22 mouse cellular contexts compared by ENCODE assay signal in genomic region chr6:32983876-32984275, GRCm38 (mm10).
DNase-seq lines count a peak whose midpoint lies in the region; ATAC-seq and TF ChIP-seq lines count a peak whose summit lies in the region.
"Had no signal": no experiment of that assay in that cellular context is flagged by ENCODE, and none has a peak within 500 bp of the region (broad histone marks: within the 10 kb centered on the region; RNA-seq: fewer than 3 reads in every experiment).

No protein-coding gene starts in this region.

- no peak for ATAC-seq in midbrain, embryonic 13.5 days
- no peak for ATAC-seq in midbrain, embryonic 11.5 days (ENCODE audit: low FRiP score)
- ATAC-seq in granulocyte monocyte progenitor cell, adult 5-6 weeks (replicated peaks; ENCODE audit: poor library complexity, severe bottlenecking) = no peak
- ATAC-seq: CD4-positive, CD25-positive, alpha-beta regulatory T cell, adult 4 months; forebrain, embryonic 16.5 days; hindbrain, postnatal 0 days had no signal

- no peaks in the 10 kb centered on the region for H3K9me3 ChIP-seq in midbrain, embryonic 13.5 days
- H3K9me3 ChIP-seq in midbrain, embryonic 11.5 days (ENCODE audit: control insufficient read depth, low read length) = no peaks in the 10 kb centered on the region
- H3K9me3 ChIP-seq: embryonic facial prominence, embryonic 12.5 days; forebrain, embryonic 12.5 days; G1E; heart, embryonic 13.5 days had no signal

- peaks cover 14% of the 10 kb centered on the region; the same call in 1 of the 2 replicates for H3K4me1 ChIP-seq in midbrain, embryonic 13.5 days (replicated peaks)
- H3K4me1 ChIP-seq in midbrain, embryonic 11.5 days (ENCODE audit: control insufficient read depth, insufficient read depth, low read length) = peaks cover 8% of the 10 kb centered on the region
- H3K4me1 ChIP-seq: embryonic facial prominence, embryonic 12.5 days had no signal

- no peaks in the 10 kb centered on the region for H3K27me3 ChIP-seq in midbrain, embryonic 13.5 days
- no peaks in the 10 kb centered on the region for H3K27me3 ChIP-seq in midbrain, embryonic 11.5 days (ENCODE audit: control insufficient read depth, insufficient read depth, low read length)
- H3K27me3 ChIP-seq: embryonic facial prominence, embryonic 12.5 days; forebrain, embryonic 12.5 days; heart, embryonic 13.5 days had no signal

- DNase-seq in midbrain, embryonic 11.5 days (ENCODE audit: low spot score, missing footprints) = no peak
- DNase-seq in 3T3-L1 (ENCODE audit: low read depth, low spot score) = peak; percentile 33
- DNase-seq in Muller cell, postnatal 12 days (ENCODE audit: inconsistent ontology term) = peak; percentile 30
- peak; percentile 15 for DNase-seq in brain, embryonic 14.5 days (ENCODE audit: low read depth)
- DNase-seq in lung, postnatal 25 days (ENCODE audit: low spot score) = no peak
- DNase-seq: adrenal gland, adult 2 months; adrenal gland, postnatal 25 days; B cell, adult 2 months; cerebellum, adult 11-12 months; cerebellum, adult 9-10 months; cerebellum, postnatal 25 days; gastrocnemius, postnatal 10 days; heart, postnatal 36 days had no signal

- H3K4me3 ChIP-seq in midbrain, embryonic 13.5 days (replicated peaks) = no peak overlapping the region
- H3K4me3 ChIP-seq in midbrain, embryonic 11.5 days (ENCODE audit: low read depth, low read length) = no peak overlapping the region
- H3K4me3 ChIP-seq: embryonic facial prominence, embryonic 12.5 days; forebrain, embryonic 12.5 days; heart, embryonic 13.5 days had no signal

- 0 out of 2 replicates have a peak overlapping the region, but pooled peaks have one; percentile 16 for H3K27ac ChIP-seq in midbrain, embryonic 13.5 days
- no peak overlapping the region for H3K27ac ChIP-seq in midbrain, embryonic 11.5 days (ENCODE audit: low read depth, low read length)
- H3K27ac ChIP-seq: embryonic facial prominence, embryonic 12.5 days; forebrain, embryonic 12.5 days; hindbrain, postnatal 0 days had no signal

- H3K9ac ChIP-seq in midbrain, embryonic 13.5 days (replicated peaks) = no peak overlapping the region
- H3K9ac ChIP-seq in midbrain, embryonic 11.5 days (ENCODE audit: low read length) = no peak overlapping the region
- H3K9ac ChIP-seq: embryonic facial prominence, embryonic 12.5 days; forebrain, embryonic 12.5 days; heart, embryonic 13.5 days had no signal

- no peak overlapping the region for H3K4me2 ChIP-seq in midbrain, embryonic 13.5 days (replicated peaks)
- H3K4me2 ChIP-seq in midbrain, embryonic 11.5 days = no peak overlapping the region
- H3K4me2 ChIP-seq: embryonic facial prominence, embryonic 12.5 days; forebrain, embryonic 12.5 days; heart, embryonic 13.5 days had no signal

- H3K36me3 ChIP-seq in midbrain, embryonic 13.5 days = no peaks in the 10 kb centered on the region
- no peaks in the 10 kb centered on the region for H3K36me3 ChIP-seq in midbrain, embryonic 11.5 days (ENCODE audit: control insufficient read depth, insufficient read depth, low read length)
- H3K36me3 ChIP-seq: embryonic facial prominence, embryonic 12.5 days; forebrain, embryonic 12.5 days; heart, embryonic 13.5 days had no signal

- no peak for TF ChIP-seq POLR2A in brain, embryonic 14.5 days (IDR thresholded peaks at IDR 0.05; ENCODE audit: borderline replicate concordance, extremely low read depth, insufficient read depth, insufficient read length, poor library complexity, severe bottlenecking)

- 57% methylated on average over 5 of the region's 5 CpGs for WGBS in midbrain, embryonic 13.5 days
- 84% methylated on average over 5 of the region's 5 CpGs for WGBS in midbrain, embryonic 11.5 days

- no peak for TF ChIP-seq CTCF in brain, embryonic 14.5 days (IDR thresholded peaks at IDR 0.05; ENCODE audit: borderline replicate concordance, extremely low read depth, insufficient read depth, insufficient read length)

Comparison
In these comparisons a context has a peak if more than half of its experiments do, and no peak if none do; other contexts are left out.
1. DNase-seq: peak in 3T3-L1 (single experiment), Muller cell, postnatal 12 days (single experiment) and brain, embryonic 14.5 days (single experiment); none in midbrain, embryonic 11.5 days (single experiment) and lung, postnatal 25 days (single experiment).